Mouse (Mus musculus): ENCODE data around the gene Fgf23.

DNA sequence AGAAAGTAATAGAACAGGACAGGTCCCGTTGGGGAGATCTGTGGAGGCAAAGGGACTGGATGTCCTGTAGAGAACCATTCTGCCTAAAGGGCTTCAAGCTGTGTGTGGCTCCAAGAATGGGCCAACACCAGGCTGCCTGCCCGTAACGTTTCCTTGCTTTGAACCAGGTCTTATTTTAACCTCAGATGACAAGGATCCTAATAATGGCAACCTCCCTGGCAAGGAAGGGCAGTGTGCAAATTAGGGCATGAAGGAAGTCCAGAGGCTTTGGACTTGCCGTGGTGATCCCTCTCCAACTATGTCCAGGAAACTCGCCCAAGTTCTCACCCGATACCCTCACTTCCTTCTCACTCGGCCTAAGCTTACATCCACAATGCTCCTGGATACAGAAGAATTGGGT is 47.9 kb upstream of the Fgf23 start:
- TF ChIP-seq CTCF (IDR thresholded peaks at IDR 0.05; ENCODE audit: low read depth) (no peak), EP300 (optimal IDR thresholded peaks at IDR 0.05) (no peak)

All from stomach, postnatal 0 days (tissue).